Mouse (Mus musculus): ENCODE data around the gene Runx2. TPM values are rescaled to one million over a fixed set of nuclear protein-coding genes. Genes with fewer than 3 reads are reported as not detected.

Runx2 gene
- polyA plus RNA-seq, 1 experiment from 2014 or later = 0.41 TPM

GRCm38 (mm10) chr17:44738121-44738637 lies 76.4 kb downstream of the Runx2 start:
- Histone ChIP-seq H3K4me2 (ENCODE audit: low read length) (peak overlapping the region; percentile 1; the same call in 1 of the 2 replicates), H3K9me3 (ENCODE audit: control insufficient read depth, low read length) (no peaks in the 10 kb centered on the region), H3K4me3 (replicated peaks; ENCODE audit: low read length) (no peak overlapping the region), H3K27me3 (replicated peaks; ENCODE audit: control insufficient read depth, insufficient read depth, low read length) (peaks cover 48% of the 10 kb centered on the region), H3K4me1 (replicated peaks; ENCODE audit: control insufficient read depth, insufficient read depth, low read length) (peaks cover 31% of the 10 kb centered on the region), H3K36me3 (ENCODE audit: control insufficient read depth, insufficient read depth) (no peaks in the 10 kb centered on the region), H3K27ac (ENCODE audit: low read length) (no peak overlapping the region), H3K9ac (replicated peaks; ENCODE audit: low read depth, low read length) (no peak overlapping the region)
- ATAC-seq = no peak
- 1% methylated on average over 14 of the region's 22 CpGs for WGBS

- Histone ChIP-seq H3K27ac (ENCODE audit: low read length) (no peak overlapping the region), H3K9me3 (ENCODE audit: control insufficient read depth, low read length) (no peaks in the 10 kb centered on the region), H3K4me3 (replicated peaks; ENCODE audit: low read length) (no peak overlapping the region), H3K9ac (replicated peaks; ENCODE audit: low read depth, low read length) (no peak overlapping the region), H3K4me2 (ENCODE audit: low read length) (peak overlapping the region; percentile 2; the same call in 1 of the 2 replicates), H3K4me1 (replicated peaks; ENCODE audit: control insufficient read depth, insufficient read depth, low read length) (peaks cover 31% of the 10 kb centered on the region), H3K36me3 (ENCODE audit: control insufficient read depth, insufficient read depth) (no peaks in the 10 kb centered on the region), H3K27me3 (replicated peaks; ENCODE audit: control insufficient read depth, insufficient read depth, low read length) (peaks cover 46% of the 10 kb centered on the region)
- no peak for ATAC-seq
- under 1% methylated on average over 33 of the region's 33 CpGs for WGBS
Measured at GRCm38 (mm10) chr17:44737275-44738120, 77.1 kb downstream of the Runx2 start.

GRCm38 (mm10) chr17:44735991-44736561 lies 78.5 kb downstream of the Runx2 start:
- under 1% methylated on average over 73 of the region's 73 CpGs for WGBS
- Histone ChIP-seq H3K4me2 (ENCODE audit: low read length) (peak overlapping the region; percentile 86), H3K36me3 (ENCODE audit: control insufficient read depth, insufficient read depth) (no peaks in the 10 kb centered on the region), H3K4me1 (replicated peaks; ENCODE audit: control insufficient read depth, insufficient read depth, low read length) (peaks cover 31% of the 10 kb centered on the region), H3K4me3 (replicated peaks; ENCODE audit: low read length) (peak overlapping the region; percentile 79), H3K9ac (replicated peaks; ENCODE audit: low read depth, low read length) (peak overlapping the region; percentile 64), H3K27me3 (replicated peaks; ENCODE audit: control insufficient read depth, insufficient read depth, low read length) (peaks cover 51% of the 10 kb centered on the region), H3K9me3 (ENCODE audit: control insufficient read depth, low read length) (no peaks in the 10 kb centered on the region), H3K27ac (ENCODE audit: low read length) (no peak overlapping the region; the same call in 1 of the 2 replicates)
- peak; percentile 81 for ATAC-seq

GRCm38 (mm10) chr17:44735223-44735990 lies 79.2 kb downstream of the Runx2 start:
- no peaks in the 10 kb centered on the region for H3K9me3 ChIP-seq (ENCODE audit: control insufficient read depth, low read length)
- peak overlapping the region; percentile 64 for H3K9ac ChIP-seq (replicated peaks; ENCODE audit: low read depth, low read length)
- peak overlapping the region; percentile 86 for H3K4me2 ChIP-seq (ENCODE audit: low read length)
- H3K36me3 ChIP-seq (ENCODE audit: control insufficient read depth, insufficient read depth) = no peaks in the 10 kb centered on the region
- no peak overlapping the region for H3K27ac ChIP-seq (ENCODE audit: low read length)
- H3K4me3 ChIP-seq (replicated peaks; ENCODE audit: low read length) = peak overlapping the region; percentile 79
- peak; percentile 49; the same call in 1 of the 2 replicates for ATAC-seq
- peaks cover 47% of the 10 kb centered on the region for H3K27me3 ChIP-seq (replicated peaks; ENCODE audit: control insufficient read depth, insufficient read depth, low read length)
- WGBS = under 1% methylated on average over 56 of the region's 64 CpGs
- peaks cover 31% of the 10 kb centered on the region for H3K4me1 ChIP-seq (replicated peaks; ENCODE audit: control insufficient read depth, insufficient read depth, low read length)

GRCm38 (mm10) chr17:44734501-44735222 lies 79.9 kb downstream of the Runx2 start:
- H3K27me3 ChIP-seq (replicated peaks; ENCODE audit: control insufficient read depth, insufficient read depth, low read length) = peaks cover 46% of the 10 kb centered on the region
- H3K9ac ChIP-seq (replicated peaks; ENCODE audit: low read depth, low read length) = peak overlapping the region; percentile 41
- under 1% methylated on average over 48 of the region's 48 CpGs for WGBS
- H3K4me1 ChIP-seq (replicated peaks; ENCODE audit: control insufficient read depth, insufficient read depth, low read length) = peaks cover 31% of the 10 kb centered on the region
- ATAC-seq = peak; percentile 27
- no peaks in the 10 kb centered on the region for H3K9me3 ChIP-seq (ENCODE audit: control insufficient read depth, low read length)
- H3K27ac ChIP-seq (ENCODE audit: low read length) = no peak overlapping the region
- no peaks in the 10 kb centered on the region for H3K36me3 ChIP-seq (ENCODE audit: control insufficient read depth, insufficient read depth)
- peak overlapping the region; percentile 86 for H3K4me2 ChIP-seq (ENCODE audit: low read length)
- peak overlapping the region; percentile 79 for H3K4me3 ChIP-seq (replicated peaks; ENCODE audit: low read length)

- WGBS = 4% methylated on average over 23 of the region's 23 CpGs
- no peak overlapping the region for H3K9ac ChIP-seq (replicated peaks; ENCODE audit: low read depth, low read length)
Measured at GRCm38 (mm10) chr17:44733544-44734310, 80.9 kb downstream of the Runx2 start.

GRCm38 (mm10) chr17:44728464-44728863 lies 86.1 kb downstream of the Runx2 start:
- no peak overlapping the region for H3K4me3 ChIP-seq (replicated peaks; ENCODE audit: low read length)
- H3K4me2 ChIP-seq (ENCODE audit: low read length) = no peak overlapping the region
- peaks cover 11% of the 10 kb centered on the region for H3K27me3 ChIP-seq (replicated peaks; ENCODE audit: control insufficient read depth, insufficient read depth, low read length)
- H3K9me3 ChIP-seq (ENCODE audit: control insufficient read depth, low read length) = no peaks in the 10 kb centered on the region
- ATAC-seq = no peak
- 65% methylated on average over 2 of the region's 2 CpGs for WGBS
- no peak overlapping the region for H3K27ac ChIP-seq (ENCODE audit: low read length)
- H3K36me3 ChIP-seq (ENCODE audit: control insufficient read depth, insufficient read depth) = no peaks in the 10 kb centered on the region
- H3K4me1 ChIP-seq (replicated peaks; ENCODE audit: control insufficient read depth, insufficient read depth, low read length) = no peaks in the 10 kb centered on the region
- no peak overlapping the region for H3K9ac ChIP-seq (replicated peaks; ENCODE audit: low read depth, low read length)

More at GRCm38 (mm10) chr17:44733544-44734310, 80.9 kb downstream of the Runx2 start:
- H3K4me2 ChIP-seq (ENCODE audit: low read length) = peak overlapping the region; percentile 86
- H3K27me3 ChIP-seq (replicated peaks; ENCODE audit: control insufficient read depth, insufficient read depth, low read length) = peaks cover 37% of the 10 kb centered on the region
- H3K27ac ChIP-seq (ENCODE audit: low read length) = no peak overlapping the region
- H3K4me1 ChIP-seq (replicated peaks; ENCODE audit: control insufficient read depth, insufficient read depth, low read length) = peaks cover 31% of the 10 kb centered on the region
- peak overlapping the region; percentile 79 for H3K4me3 ChIP-seq (replicated peaks; ENCODE audit: low read length)
- H3K36me3 ChIP-seq (ENCODE audit: control insufficient read depth, insufficient read depth) = no peaks in the 10 kb centered on the region
- no peak for ATAC-seq
- no peaks in the 10 kb centered on the region for H3K9me3 ChIP-seq (ENCODE audit: control insufficient read depth, low read length)

- Histone ChIP-seq H3K4me1 (replicated peaks; ENCODE audit: control insufficient read depth, insufficient read depth, low read length) (no peaks in the 10 kb centered on the region), H3K27me3 (replicated peaks; ENCODE audit: control insufficient read depth, insufficient read depth, low read length) (peaks cover 9% of the 10 kb centered on the region; the same call in 1 of the 2 replicates), H3K9me3 (ENCODE audit: control insufficient read depth, low read length) (no peaks in the 10 kb centered on the region), H3K4me3 (replicated peaks; ENCODE audit: low read length) (no peak overlapping the region), H3K36me3 (ENCODE audit: control insufficient read depth, insufficient read depth) (no peaks in the 10 kb centered on the region), H3K4me2 (ENCODE audit: low read length) (no peak overlapping the region), H3K27ac (ENCODE audit: low read length) (no peak overlapping the region), H3K9ac (replicated peaks; ENCODE audit: low read depth, low read length) (no peak overlapping the region)
- ATAC-seq = no peak
Measured at GRCm38 (mm10) chr17:44727675-44728074, 86.9 kb downstream of the Runx2 start.
